Mouse (Mus musculus): ENCODE measurements around the gene Plekha7. TPM values are rescaled to one million over a fixed set of nuclear protein-coding genes. Genes with fewer than 3 reads are reported as not detected.

Plekha7 gene
- polyA plus RNA-seq, 1 experiment = 29.2 TPM

DNA sequence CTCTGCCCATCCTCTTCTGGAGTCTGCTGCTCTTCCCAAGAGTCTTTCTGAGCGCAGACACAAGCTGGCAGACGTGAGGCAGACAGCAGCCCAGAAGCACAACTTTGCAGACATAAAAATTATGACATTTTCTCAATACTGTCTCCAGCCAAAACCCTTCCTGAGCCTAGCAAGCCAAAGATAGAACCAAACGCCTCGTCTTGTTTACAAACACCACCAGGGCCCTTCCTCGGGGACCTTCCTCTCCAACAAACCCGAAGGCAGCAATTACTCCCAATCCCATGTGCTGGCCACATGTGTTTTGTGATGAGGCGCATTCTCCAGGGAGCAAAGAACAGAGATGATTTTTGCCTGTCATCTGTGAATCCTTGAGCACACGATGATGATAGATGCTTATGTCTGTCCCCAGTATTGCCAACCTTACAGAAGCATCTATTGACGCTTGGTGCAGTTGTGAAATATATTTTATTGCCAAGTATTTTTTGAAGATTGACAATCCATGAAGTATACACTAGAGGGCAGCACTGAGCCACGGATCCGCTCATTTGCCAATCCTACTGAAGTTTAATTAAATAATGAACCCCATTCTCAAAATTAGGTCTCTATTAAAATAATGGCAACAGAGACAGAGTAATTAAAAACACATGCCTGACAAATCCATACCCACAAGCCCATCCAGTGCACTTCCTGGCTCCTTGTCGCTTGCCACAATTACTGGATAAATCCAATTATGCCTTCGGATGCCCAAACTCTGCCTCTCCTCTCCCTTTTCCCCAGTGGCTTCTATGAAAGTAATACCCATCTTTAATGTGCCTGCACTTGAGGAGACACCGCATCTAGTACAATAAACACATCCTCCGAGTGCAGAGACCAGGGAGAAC is 62.1 kb downstream of the Plekha7 start:
- no peak for TF ChIP-seq GATA1 (IDR thresholded peaks at IDR 0.05; ENCODE audit: low read length)

DNA sequence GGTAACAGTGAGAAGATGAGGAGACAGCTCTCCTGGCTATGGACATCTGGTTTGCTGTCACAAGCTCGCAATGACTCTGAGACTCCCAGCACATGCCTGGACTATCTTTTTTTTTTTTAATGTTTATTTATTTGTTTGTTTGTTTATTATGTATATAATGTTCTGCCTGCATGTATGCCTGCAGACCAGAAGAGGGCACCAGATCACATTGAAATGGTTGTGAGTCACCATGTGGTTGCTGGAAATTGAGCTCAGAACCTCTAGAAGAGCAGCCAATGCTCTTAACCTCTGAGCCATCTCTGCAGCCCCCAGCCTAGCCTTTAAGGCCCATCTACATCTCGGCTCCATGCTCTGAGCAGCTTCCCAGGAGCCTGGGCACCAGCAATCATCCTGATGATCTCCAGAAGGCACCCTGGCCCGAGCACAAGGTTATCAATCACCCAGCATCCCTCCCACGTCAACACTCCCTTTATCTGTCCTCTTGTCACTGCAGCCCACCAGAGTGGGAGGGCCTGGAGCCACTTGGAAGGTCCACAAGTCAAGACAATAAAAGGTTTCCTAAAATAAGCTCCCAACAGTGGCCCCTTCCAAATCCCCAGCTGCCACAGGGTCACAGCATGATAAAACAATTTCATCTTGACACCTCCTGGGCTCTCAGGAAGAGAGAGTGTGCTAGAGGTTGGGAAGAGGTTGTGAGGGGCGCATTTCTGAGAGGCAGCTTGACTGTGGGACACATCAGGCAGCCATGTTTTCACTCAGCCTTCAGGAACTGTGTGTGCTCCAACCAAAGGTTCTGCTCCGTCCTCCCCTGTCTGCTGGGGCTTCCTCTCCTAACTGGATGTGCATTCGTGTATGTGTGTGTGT is 63.6 kb downstream of the Plekha7 start:
- TF ChIP-seq GATA1 (IDR thresholded peaks at IDR 0.05; ENCODE audit: low read length) = no peak

DNA sequence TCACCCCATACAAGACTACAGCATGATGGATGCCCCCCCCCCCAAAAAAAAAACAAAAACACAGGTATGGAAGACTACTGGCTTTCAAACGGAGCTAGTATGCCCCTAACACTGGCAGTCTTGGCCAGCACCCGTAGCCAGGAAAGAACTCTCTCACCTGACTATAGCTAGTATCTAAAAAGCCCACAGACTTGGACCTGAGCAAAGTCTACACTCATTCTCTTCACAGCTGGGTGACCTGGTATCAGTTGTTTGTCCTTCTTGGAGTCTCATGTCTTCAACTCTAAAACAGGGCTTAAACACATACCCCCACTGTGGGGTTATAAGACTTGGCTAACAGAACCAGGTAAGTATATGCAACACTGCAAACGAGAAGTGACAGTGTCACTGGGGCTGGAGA is 65.4 kb downstream of the Plekha7 start:
- no peak for TF ChIP-seq GATA1 (IDR thresholded peaks at IDR 0.05; ENCODE audit: low read length)

DNA sequence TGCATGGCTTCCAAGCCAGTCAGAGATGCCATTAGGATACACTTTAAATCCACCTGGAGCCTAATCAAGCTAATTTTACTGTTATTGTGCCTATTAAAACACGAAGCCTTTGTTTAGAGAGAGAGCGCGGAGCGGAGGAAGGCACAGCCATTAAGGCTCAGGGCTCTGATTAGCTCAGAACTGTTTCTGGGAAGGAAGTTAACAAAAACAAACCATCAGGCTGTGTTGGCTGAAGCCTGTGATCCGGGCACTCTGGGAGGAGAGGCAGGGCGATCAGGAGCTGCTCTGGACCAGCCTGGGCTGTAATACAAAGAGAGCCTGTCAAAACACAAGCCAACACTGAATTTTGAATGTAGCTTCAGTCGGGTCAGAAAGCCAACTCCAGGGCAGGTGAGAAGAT is 66.6 kb downstream of the Plekha7 start:
- no peak for TF ChIP-seq GATA1 (IDR thresholded peaks at IDR 0.05; ENCODE audit: low read length)

DNA sequence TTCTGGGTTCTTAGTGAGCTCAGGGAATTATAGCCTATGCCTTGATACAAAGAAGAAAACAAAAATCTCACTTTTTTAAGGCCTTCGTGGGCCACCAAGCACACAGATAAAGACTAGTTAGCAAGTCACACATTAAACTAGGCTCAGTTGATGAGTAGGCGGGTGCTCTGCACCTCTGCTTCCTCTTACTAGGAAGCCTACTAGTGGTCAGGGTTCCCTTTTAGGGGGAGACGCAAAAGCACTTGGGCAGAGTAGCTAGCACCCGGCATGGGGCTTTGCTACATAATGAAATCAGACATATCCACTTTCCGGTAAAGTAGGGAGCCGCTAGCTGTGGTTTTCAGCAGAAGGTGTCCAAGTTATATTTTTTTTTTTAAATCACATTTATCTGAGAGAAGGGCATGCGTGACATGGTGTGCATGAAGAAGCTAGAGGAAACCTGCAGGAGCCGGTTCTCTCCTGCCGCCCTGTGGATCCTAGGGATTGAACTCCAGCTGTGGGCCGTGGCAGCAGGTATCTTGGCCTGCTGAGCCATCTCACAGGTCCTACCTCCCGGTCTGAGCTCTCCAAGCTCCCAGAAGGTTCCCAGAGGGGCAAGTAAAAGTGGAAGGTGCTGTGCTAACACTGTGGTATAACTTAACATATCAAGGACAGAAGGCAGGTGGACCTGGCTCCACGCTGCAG is 67.2 kb downstream of the Plekha7 start:
- TF ChIP-seq GATA1 (IDR thresholded peaks at IDR 0.05; ENCODE audit: low read length) = no peak

DNA sequence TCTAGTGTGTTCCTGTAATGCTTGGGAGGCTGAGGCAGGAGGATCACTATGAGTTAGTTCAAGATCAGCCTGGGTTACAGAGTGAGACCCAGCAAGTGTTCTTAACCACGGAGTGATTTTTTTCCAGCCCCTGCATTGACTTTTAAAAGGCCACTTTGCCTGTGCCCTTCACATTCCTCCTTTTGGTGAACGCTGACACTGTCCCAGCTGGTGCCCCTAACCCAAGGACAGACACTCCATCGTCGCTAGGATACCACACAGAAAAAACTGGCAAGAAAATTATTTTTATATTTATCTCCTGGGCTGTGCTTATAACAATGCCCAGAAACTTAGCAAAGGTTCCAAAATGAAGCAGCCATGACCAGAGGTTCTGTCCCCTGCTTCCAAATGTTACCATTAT is 67.8 kb downstream of the Plekha7 start:
- TF ChIP-seq GATA1 (IDR thresholded peaks at IDR 0.05; ENCODE audit: low read length) = no peak

DNA sequence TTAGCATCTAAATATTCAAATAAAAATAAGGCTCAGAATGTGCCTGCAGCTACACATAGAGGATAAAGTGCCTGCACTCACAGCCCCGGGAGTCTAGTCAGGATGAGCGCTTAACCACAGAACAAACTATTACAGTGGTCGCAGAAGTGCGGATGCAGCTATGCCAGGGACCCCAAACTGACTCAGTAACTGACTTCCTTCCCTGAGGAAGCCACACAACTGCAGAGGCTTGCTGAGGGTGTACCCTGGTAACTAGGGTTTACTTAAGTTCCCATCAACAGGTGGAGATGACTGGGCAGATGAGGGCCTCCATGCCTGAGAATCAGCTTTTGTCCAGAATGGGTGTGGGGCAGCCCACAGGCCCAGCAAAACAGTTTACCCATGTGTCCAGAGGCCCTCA is 69.9 kb downstream of the Plekha7 start:
- no peak for TF ChIP-seq GATA1 (IDR thresholded peaks at IDR 0.05; ENCODE audit: low read length)

DNA sequence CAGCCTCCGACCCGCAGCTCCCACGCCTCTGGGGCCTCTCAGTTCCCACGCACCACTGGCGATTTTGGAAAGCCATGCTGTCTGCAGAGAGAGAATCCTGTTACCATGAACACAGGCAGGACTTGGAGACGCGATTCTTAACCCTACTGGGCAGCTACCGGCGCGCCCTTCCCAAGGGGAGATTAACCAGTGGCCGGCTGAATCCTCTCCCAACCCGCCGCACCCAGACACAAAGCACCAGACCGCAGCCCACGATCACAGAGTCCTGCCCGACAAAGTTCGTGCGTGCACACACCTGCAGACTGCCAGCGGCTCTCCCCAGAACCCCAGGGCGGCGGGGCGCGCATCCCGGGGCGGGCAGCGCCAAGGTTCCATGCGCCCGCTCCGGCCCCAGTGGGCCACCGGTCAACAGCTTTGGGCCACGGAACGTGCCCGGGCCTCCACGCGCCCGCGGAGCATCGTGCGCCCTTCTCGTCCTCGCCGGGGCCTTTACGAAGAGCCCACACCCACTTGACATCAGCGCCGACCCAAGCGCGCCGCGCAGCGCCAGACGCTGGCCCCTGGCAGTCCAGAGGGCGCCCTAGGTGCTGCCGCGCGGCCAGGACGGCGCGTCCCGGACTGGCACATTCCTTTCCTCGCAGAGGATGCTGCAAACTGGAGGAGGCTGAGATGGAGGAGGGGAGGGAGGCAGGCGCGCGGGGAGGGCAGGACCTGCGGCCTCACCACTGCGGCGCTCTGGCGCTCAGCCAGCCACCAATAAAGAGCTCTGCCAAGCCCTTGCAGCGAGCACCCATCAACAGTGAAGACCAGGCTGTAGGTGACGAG is 70.8 kb downstream of the Plekha7 start:
- no peak for TF ChIP-seq GATA1 (IDR thresholded peaks at IDR 0.05; ENCODE audit: low read length)

DNA sequence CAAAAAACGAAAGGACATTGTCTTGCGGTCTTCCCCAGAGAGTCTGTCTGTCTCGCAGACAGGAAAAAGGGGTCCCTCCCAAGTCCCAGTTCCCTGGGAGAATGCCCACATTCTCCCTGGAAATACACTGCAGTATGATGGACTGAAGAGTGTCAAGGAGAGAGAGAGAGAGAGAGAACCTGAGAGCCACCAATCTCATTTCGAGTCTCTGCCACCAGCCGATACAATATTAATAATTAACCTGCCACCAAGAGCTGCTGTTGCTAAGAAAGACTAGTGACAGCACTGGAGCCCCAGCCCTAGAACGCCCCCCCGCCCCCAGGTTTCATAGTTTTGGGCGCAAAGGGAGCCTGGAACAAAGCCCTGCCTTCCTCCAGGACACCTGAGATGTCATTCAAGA is 71.6 kb downstream of the Plekha7 start:
- TF ChIP-seq GATA1 (IDR thresholded peaks at IDR 0.05; ENCODE audit: low read length) = no peak

DNA sequence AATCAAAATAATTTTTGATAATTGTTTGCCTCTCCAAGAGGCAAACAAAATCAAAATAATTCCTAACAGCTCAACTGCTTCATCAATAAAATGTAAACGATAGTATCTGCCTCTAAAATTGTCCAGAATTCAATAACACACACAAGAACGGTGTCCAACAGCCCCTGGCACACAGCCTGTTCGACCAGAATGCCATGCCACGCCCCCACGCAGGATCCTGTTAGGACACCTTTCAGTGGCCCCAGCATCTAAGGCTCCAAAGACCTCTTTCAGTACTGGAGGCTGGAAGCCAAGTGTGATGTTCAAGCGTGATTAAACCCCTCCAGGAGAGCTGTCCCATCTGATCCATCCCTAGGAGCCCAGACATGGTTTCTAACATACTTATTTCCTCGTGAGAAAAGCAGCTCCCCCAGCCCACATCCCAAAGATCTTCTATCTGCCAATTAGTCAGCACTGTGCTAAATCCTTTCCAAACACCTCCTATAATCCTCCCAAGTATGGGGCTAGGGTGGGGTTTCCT is 73.8 kb downstream of the Plekha7 start:
- no peak for TF ChIP-seq GATA1 (IDR thresholded peaks at IDR 0.05; ENCODE audit: low read length)

DNA sequence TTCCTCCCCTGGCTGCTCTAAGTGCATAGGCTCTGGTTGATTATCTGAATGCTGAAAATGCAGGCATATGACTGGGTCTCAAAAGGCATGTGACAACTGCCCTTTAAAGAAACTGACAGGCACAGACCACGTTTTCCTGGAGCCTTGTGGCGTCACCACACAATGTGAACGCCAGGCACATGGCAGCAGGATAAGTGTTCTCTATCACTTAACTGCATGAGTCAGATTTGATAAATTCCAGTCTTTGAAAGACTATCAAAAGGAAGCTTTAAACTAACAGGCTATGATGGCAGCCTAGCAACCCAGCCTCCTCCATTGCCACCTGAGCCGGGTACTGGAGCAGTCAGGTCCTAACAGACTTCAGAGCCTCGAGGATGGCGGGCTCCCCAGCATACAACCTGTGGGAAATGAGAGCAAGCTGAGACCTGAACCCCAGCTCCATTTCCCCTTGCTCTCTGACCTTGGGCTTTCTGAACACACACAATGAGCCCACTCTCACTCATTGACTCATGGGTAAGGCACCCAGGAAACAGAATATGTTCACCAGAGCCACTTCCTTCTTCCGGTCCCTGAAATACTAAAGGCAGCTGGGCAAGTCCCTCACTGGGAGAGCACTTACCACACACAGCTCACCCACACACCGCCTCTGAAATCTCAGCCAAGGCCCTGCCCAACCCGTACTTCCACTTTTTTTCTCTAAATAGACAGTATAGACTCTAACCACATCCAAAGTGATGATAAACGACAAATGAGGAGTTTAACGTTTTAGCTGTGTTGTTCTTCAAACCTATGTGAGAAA is 77.2 kb downstream of the Plekha7 start:
- no peak for TF ChIP-seq GATA1 (IDR thresholded peaks at IDR 0.05; ENCODE audit: low read length)

DNA sequence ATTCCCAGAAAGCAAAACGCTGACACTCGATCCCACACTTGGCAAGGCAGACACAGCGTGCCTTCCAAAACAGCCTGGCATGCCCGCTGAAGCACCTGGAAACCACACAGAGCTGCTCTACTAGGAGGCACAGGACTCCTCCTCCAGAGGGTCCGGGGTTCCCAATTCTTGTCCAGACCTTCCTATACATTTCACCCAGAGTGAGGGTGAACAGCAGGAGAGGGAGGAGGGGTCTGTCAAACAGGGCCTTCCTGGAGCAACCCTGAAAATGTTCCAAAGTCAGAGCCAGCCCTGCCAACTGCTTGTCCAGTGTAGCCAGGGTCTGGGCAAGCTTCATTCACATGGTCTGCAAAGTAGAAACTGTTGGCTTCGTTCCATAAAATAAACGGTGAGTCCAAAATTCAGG is 81.3 kb downstream of the Plekha7 start:
- TF ChIP-seq GATA1 (IDR thresholded peaks at IDR 0.05; ENCODE audit: low read length) = no peak

DNA sequence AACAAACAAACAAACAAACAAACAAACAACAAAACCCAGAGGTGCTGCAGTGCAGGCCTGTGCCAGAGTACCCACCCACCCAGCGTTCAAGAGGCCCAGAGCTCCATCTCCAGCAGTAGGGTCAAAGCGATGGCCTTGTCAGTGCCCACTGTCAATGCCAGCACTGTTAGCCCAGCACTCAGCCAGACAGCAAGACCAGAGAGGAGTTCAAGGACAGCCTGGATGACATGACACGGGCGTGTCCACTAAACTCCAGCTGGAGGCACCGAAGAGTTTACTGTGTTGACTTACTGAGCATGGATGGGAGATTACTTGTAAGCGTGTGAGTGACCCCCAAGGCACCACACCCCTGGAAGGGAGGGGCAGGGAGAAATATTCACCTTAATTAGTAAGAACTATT is 81.9 kb downstream of the Plekha7 start:
- TF ChIP-seq GATA1 (IDR thresholded peaks at IDR 0.05; ENCODE audit: low read length) = no peak

DNA sequence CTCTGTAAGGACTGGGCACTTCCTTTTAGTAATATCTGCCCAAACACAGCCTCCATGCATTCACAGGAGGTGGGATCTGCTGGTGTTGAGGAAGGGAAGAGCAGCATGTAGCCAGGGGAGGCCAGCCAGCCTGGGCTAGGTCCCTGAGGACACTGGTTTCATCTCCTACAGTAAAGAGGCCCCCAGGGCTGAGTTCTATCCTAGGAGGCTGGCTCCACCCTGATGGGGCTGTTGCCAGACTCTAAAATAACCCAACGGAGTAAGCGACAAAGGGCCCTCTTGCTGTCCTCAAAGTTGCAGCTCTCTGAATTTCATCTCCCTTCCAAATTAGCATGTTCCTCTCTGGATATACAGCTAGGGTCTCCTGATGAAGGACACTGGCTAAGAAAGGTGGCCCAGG is 83.6 kb downstream of the Plekha7 start:
- no peak for TF ChIP-seq GATA1 (IDR thresholded peaks at IDR 0.05; ENCODE audit: low read length)
